Mouse (Mus musculus): ENCODE measurements around the gene Krtap21-1.

Gene Krtap21-1

DNA sequence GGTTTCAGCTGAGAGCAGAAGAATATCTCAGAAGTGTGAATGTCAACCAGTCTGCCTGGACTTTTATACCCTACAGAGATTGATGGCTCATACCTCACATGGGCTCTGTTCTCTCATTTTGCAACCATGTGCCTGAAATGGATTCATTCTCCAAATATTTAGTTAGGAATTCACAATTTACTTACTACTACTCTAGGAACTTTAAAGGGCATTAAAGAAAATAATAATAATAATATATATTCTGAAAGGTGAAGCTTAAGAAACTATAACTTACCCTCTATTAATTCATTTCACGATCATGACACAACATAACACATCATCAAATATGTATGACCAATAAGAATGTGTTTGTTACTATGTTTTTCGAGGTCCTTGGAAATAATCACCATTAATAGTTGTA lies at the start of gene Krtap21-1:
Gene Krtap21-1 (minus strand): TSS at position 101 of the 400 bp plus-strand sequence.
- H3K4me1 ChIP-seq (replicated peaks; ENCODE audit: low read depth, low read length), result no peaks in the 10 kb centered on the region
- H3K36me3 ChIP-seq (ENCODE audit: insufficient read depth, low read length), result no peaks in the 10 kb centered on the region
- no peaks in the 10 kb centered on the region for H3K27me3 ChIP-seq (ENCODE audit: insufficient read depth, low read length)
- no peaks in the 10 kb centered on the region for H3K9me3 ChIP-seq (ENCODE audit: low read length)
- no peak within 1 kb of the TSS for H3K4me3 ChIP-seq (replicated peaks; ENCODE audit: low read length)
- TF ChIP-seq POU5F1 (IDR thresholded peaks at IDR 0.05; ENCODE audit: borderline replicate concordance, low read length), result no peak
- TF ChIP-seq CTCF (conservative IDR thresholded peaks at IDR 0.05; ENCODE audit: low read length), result no peak
- TF ChIP-seq NANOG (IDR thresholded peaks at IDR 0.05; ENCODE audit: borderline replicate concordance, low read length), result no peak

GRCm38 (mm10) chr16:89429586-89429985 lies 25.9 kb upstream of the Krtap21-1 start:
- Histone ChIP-seq H3K36me3 (ENCODE audit: insufficient read depth, low read length) (no peaks in the 10 kb centered on the region), H3K27me3 (ENCODE audit: insufficient read depth, low read length) (no peaks in the 10 kb centered on the region), H3K4me3 (replicated peaks; ENCODE audit: low read length) (no peak overlapping the region), H3K4me1 (replicated peaks; ENCODE audit: low read depth, low read length) (no peaks in the 10 kb centered on the region), H3K9me3 (ENCODE audit: low read length) (no peaks in the 10 kb centered on the region)
- TF ChIP-seq POU5F1 (IDR thresholded peaks at IDR 0.05; ENCODE audit: borderline replicate concordance, low read length) (no peak), CTCF (conservative IDR thresholded peaks at IDR 0.05; ENCODE audit: low read length) (no peak), NANOG (IDR thresholded peaks at IDR 0.05; ENCODE audit: borderline replicate concordance, low read length) (no peak)

DNA sequence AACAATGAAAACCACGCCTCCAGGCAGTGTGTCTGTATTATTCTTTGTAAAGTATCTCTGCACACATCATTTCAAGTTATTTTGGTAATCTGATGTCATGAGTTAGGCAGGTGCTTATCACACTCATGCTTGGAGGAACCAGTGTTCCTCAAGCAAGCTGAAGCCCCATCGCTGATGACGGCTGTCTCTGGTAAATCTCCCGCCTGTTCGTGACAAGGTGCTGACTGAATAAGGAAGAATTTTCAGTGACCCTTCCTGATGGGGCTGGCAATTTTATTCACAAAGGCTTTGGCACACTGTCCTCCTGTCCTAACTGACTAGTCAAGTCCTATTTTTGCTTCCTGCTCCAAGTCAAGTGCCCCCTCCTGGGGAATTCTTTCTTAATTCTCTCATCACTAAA lies 21.6 kb upstream of the Krtap21-1 start:
- Histone ChIP-seq H3K4me1 (replicated peaks; ENCODE audit: low read depth, low read length) (no peaks in the 10 kb centered on the region), H3K9me3 (ENCODE audit: low read length) (no peaks in the 10 kb centered on the region), H3K4me3 (replicated peaks; ENCODE audit: low read length) (no peak overlapping the region), H3K27me3 (ENCODE audit: insufficient read depth, low read length) (no peaks in the 10 kb centered on the region), H3K36me3 (ENCODE audit: insufficient read depth, low read length) (no peaks in the 10 kb centered on the region)
- TF ChIP-seq NANOG (IDR thresholded peaks at IDR 0.05; ENCODE audit: borderline replicate concordance, low read length) (no peak), CTCF (conservative IDR thresholded peaks at IDR 0.05; ENCODE audit: low read length) (no peak), POU5F1 (IDR thresholded peaks at IDR 0.05; ENCODE audit: borderline replicate concordance, low read length) (no peak)

DNA sequence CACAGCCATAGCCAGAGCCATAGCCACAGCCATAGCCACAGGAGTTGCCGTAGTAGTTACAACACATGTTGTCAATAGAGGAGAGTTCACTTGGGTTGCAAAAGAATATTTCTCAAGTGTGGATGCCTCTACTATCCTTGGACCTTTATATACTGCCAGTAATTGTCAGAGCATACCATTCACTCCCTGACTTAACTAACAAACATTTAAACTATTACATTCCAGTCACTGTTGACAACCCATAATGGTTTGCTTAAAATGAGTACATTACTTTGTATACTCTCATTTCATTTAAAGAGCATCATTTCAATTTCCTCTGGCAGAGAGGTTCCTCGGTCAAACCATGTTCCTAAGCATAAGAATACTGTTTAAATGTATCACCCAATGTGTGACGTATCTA lies 16.3 kb upstream of the Krtap21-1 start, which contains the start of gene Krtap6-2:
Gene Krtap6-2 (minus strand): TSS at position 101 of the 400 bp plus-strand sequence.
- no peaks in the 10 kb centered on the region for H3K9me3 ChIP-seq (ENCODE audit: low read length)
- H3K27me3 ChIP-seq (ENCODE audit: insufficient read depth, low read length), result no peaks in the 10 kb centered on the region
- no peaks in the 10 kb centered on the region for H3K4me1 ChIP-seq (replicated peaks; ENCODE audit: low read depth, low read length)
- no peak for TF ChIP-seq CTCF (conservative IDR thresholded peaks at IDR 0.05; ENCODE audit: low read length)
- no peak for TF ChIP-seq POU5F1 (IDR thresholded peaks at IDR 0.05; ENCODE audit: borderline replicate concordance, low read length)
- no peak for TF ChIP-seq NANOG (IDR thresholded peaks at IDR 0.05; ENCODE audit: borderline replicate concordance, low read length)
- no peak within 1 kb of the TSS for H3K4me3 ChIP-seq (replicated peaks; ENCODE audit: low read length)
- no peaks in the 10 kb centered on the region for H3K36me3 ChIP-seq (ENCODE audit: insufficient read depth, low read length)

- Histone ChIP-seq H3K36me3 (ENCODE audit: insufficient read depth, low read length) (no peaks in the 10 kb centered on the region), H3K27me3 (ENCODE audit: insufficient read depth, low read length) (no peaks in the 10 kb centered on the region), H3K4me1 (replicated peaks; ENCODE audit: low read depth, low read length) (no peaks in the 10 kb centered on the region), H3K4me3 (replicated peaks; ENCODE audit: low read length) (no peak overlapping the region), H3K9me3 (ENCODE audit: low read length) (no peaks in the 10 kb centered on the region)
- TF ChIP-seq CTCF (conservative IDR thresholded peaks at IDR 0.05; ENCODE audit: low read length) (no peak), NANOG (IDR thresholded peaks at IDR 0.05; ENCODE audit: borderline replicate concordance, low read length) (no peak), POU5F1 (IDR thresholded peaks at IDR 0.05; ENCODE audit: borderline replicate concordance, low read length) (no peak)
Observed at GRCm38 (mm10) chr16:89416311-89416710, 12.6 kb upstream of the Krtap21-1 start.

DNA sequence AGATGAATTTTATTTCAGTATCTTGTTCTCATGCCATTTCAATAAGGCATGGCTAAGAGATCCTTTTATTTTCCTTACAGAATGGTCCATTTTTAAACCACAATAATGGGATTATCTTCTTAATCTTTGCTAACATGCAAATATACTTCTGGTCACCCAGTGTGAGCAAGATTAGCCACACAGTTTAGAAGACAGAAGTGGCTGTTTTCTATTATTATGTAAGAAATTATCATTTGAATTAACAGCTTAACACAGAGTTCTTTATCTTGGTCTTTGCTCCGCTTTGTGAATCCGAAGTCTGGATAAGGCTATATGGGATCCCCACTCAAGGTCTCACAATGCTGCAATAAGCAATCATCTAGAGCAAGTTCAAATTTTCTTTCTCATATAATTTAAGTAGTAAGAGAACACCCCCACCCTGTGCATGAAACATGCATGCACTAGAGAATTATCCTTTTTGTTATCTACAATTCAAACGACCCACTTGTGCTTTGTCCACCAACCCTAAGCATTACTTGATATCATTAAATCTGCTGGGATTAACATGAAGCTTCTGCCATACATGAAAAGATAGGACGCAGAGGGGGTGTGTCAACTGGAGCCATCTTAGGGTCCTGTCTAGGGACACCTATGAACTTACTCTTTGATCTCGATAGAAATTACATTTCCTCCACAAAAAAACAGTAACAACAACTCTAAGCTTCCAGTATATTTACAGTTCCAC lies 6.8 kb upstream of the Krtap21-1 start:
- TF ChIP-seq POU5F1 (IDR thresholded peaks at IDR 0.05; ENCODE audit: borderline replicate concordance, low read length) (no peak), CTCF (conservative IDR thresholded peaks at IDR 0.05; ENCODE audit: low read length) (no peak), NANOG (IDR thresholded peaks at IDR 0.05; ENCODE audit: borderline replicate concordance, low read length) (no peak)
- Histone ChIP-seq H3K36me3 (ENCODE audit: insufficient read depth, low read length) (no peaks in the 10 kb centered on the region), H3K9me3 (ENCODE audit: low read length) (no peaks in the 10 kb centered on the region), H3K27me3 (ENCODE audit: insufficient read depth, low read length) (no peaks in the 10 kb centered on the region), H3K4me3 (replicated peaks; ENCODE audit: low read length) (no peak overlapping the region), H3K4me1 (replicated peaks; ENCODE audit: low read depth, low read length) (no peaks in the 10 kb centered on the region)

DNA sequence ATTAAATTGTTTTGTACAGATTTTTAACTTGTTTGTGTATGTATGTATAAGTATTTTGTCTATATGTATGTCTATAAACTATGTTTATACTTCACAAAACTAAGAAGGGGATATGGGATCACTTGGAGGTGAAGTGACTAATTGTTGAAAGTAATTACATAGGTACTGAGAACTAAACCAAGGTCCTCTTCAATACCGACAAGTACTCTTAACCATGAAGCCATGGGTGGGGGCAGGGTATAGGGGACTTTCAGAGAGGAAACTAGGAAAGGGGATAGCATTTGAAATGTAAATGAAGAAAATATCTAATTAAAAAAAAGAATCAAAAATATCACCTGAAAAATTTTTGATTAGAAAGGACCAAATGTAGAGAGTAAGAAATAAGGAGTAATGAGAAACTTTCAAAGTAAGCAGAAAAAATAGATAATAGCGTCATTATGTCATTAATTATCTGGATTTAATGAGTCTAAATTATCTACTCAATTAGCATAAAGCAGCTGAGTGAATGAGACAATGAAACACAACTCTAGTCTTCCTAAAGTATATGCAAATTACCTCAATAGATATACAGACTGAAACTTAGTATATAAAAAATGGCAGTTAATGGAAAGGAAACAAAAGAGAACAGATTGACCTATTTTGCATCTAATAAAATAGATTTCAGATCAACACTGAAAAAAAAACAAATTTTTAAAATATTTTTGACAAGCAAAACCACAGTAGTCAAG lies 30.8 kb downstream of the Krtap21-1 start:
- no peaks in the 10 kb centered on the region for H3K27me3 ChIP-seq (ENCODE audit: insufficient read depth, low read length)
- no peaks in the 10 kb centered on the region; the same call in 1 of the 2 replicates for H3K9me3 ChIP-seq (ENCODE audit: low read length)
- TF ChIP-seq CTCF (conservative IDR thresholded peaks at IDR 0.05; ENCODE audit: low read length), result no peak
- TF ChIP-seq NANOG (IDR thresholded peaks at IDR 0.05; ENCODE audit: borderline replicate concordance, low read length), result no peak
- TF ChIP-seq POU5F1 (IDR thresholded peaks at IDR 0.05; ENCODE audit: borderline replicate concordance, low read length), result no peak

More for the DNA sequence above, 30.8 kb downstream of the Krtap21-1 start:
- no peaks in the 10 kb centered on the region for H3K4me1 ChIP-seq (replicated peaks; ENCODE audit: low read depth, low read length)
- no peak overlapping the region for H3K4me3 ChIP-seq (replicated peaks; ENCODE audit: low read length)
- H3K36me3 ChIP-seq (ENCODE audit: insufficient read depth, low read length), result no peaks in the 10 kb centered on the region

Measured in E14TG2a.4 (cell line).